Mouse (Mus musculus) heart, embryonic 13.5 days (tissue): ENCODE results near the gene Pde6d. TPM values are rescaled to one million over a fixed set of nuclear protein-coding genes. Genes with fewer than 3 reads are reported as not detected.
A peak's percentile ranks its signal among the peaks of the same experiment; 100 is the strongest.
"Not testable (repeated sequence)": the region's sequence is repeated elsewhere in the genome, so short reads cannot be mapped to it uniquely, and the experiment has no call there.

Experiments
- ATAC-seq: fragments of 200-750 bp; cut with Nextera tagmentation; 2 replicates; pipeline ENCODE4 v1.8.0; 2017; ENCODE audit warnings: moderate TSS enrichment; ENCODE audit not compliant: insufficient number of reproducible peaks, low FRiP score, low TSS enrichment; ENCODE audit errors: extremely low read depth
- H3K27ac ChIP-seq: fragments of 300-500 bp; sonication (generic); replicated peaks from 2 replicates; pipeline ENCODE4 v1.5.1; 2015; ENCODE audit warnings: moderate library complexity, mild to moderate bottlenecking, inconsistent platforms
- H3K27me3 ChIP-seq: fragments of 300-500 bp; sonication (generic); replicated peaks from 2 replicates; pipeline ENCODE4 v1.6.1; 2015; ENCODE audit warnings: mild to moderate bottlenecking, inconsistent platforms
- H3K36me3 ChIP-seq: fragments of 300-500 bp; sonication (generic); 2 replicates; pipeline ENCODE4 v1.6.1; 2015; ENCODE audit warnings: mild to moderate bottlenecking, inconsistent platforms
- H3K4me1 ChIP-seq: fragments of 300-500 bp; sonication (generic); 2 replicates; pipeline ENCODE4 v1.6.1; 2015; ENCODE audit warnings: inconsistent platforms
- H3K4me2 ChIP-seq: fragments of 300-500 bp; sonication (generic); 2 replicates; pipeline ENCODE4 v1.6.1; 2015; ENCODE audit warnings: inconsistent platforms, mild to moderate bottlenecking, moderate library complexity
- H3K4me3 ChIP-seq: fragments of 300-500 bp; sonication (generic); 2 replicates; pipeline ENCODE4 v1.5.1; 2015; ENCODE audit warnings: moderate library complexity, mild to moderate bottlenecking, inconsistent platforms
- H3K9ac ChIP-seq: fragments of 300-500 bp; sonication (generic); 2 replicates; pipeline ENCODE4 v1.6.1; 2015; ENCODE audit warnings: inconsistent platforms, mild to moderate bottlenecking, moderate library complexity
- H3K9me3 ChIP-seq: fragments of 300-500 bp; sonication (generic); 2 replicates; pipeline ENCODE4 v1.6.1; 2016; ENCODE audit warnings: inconsistent platforms
- WGBS: fragments of 180-500 bp; shearing (Covaris S2); methylation state at CpG from one replicate; pipeline ENCODE4 v1.1.7; 2015; ENCODE audit warnings: mixed read lengths; 5-methylcytosine and 5-hydroxymethylcytosine counted together
- polyA plus RNA-seq: library from polyadenylated mRNA; unstranded; fragments of >200 nt; fragmentation: Nextera tagmentation; extraction: Ambion mirVana; gene quantifications from 2 replicates; pipeline ENCODE4 v1.2.1, GENCODE M21; 2015

The Pde6d gene
- polyA plus RNA-seq, 1 experiment from 2014 or later, result 60.4 TPM

- peak; percentile 71 for ATAC-seq
- WGBS, result 3% methylated on average over 53 of the region's 53 CpGs
These were observed 57.6 kb downstream of the Pde6d start for GRCm38 (mm10) chr1:86524619-86525498.

GRCm38 (mm10) chr1:86523776-86524618 is 58.4 kb downstream of the Pde6d start:
- peak overlapping the region; percentile 100 for H3K27ac ChIP-seq
- no peaks in the 10 kb centered on the region for H3K9me3 ChIP-seq
- H3K4me1 ChIP-seq, result peaks cover 32% of the 10 kb centered on the region
- H3K4me3 ChIP-seq, result peak overlapping the region; percentile 99
- peak overlapping the region; percentile 79 for H3K9ac ChIP-seq
- H3K27me3 ChIP-seq, result no peaks in the 10 kb centered on the region
- H3K36me3 ChIP-seq, result peaks cover 5% of the 10 kb centered on the region
- 78% methylated on average over 8 of the region's 8 CpGs for WGBS
- peak overlapping the region; percentile 94 for H3K4me2 ChIP-seq
- no peak for ATAC-seq

More at GRCm38 (mm10) chr1:86524619-86525498, 57.6 kb downstream of the Pde6d start:
- Histone ChIP-seq H3K4me3 (peak overlapping the region; percentile 99), H3K4me1 (peaks cover 40% of the 10 kb centered on the region), H3K9ac (peak overlapping the region; percentile 94), H3K27me3 (no peaks in the 10 kb centered on the region), H3K36me3 (peaks cover 13% of the 10 kb centered on the region), H3K4me2 (peak overlapping the region; percentile 94), H3K27ac (peak overlapping the region; percentile 100), H3K9me3 (no peaks in the 10 kb centered on the region)

GRCm38 (mm10) chr1:86522286-86522871 is 60.0 kb downstream of the Pde6d start:
- Histone ChIP-seq H3K27me3 (no peaks in the 10 kb centered on the region), H3K9ac (peak overlapping the region; percentile 67), H3K36me3 (no peaks in the 10 kb centered on the region), H3K4me3 (no peak overlapping the region), H3K27ac (peak overlapping the region; percentile 75), H3K4me1 (peaks cover 27% of the 10 kb centered on the region), H3K9me3 (no peaks in the 10 kb centered on the region), H3K4me2 (no peak overlapping the region)
- 51% methylated on average over 7 of the region's 7 CpGs for whole genome bisulfite sequencing
- ATAC-seq, result no peak

GRCm38 (mm10) chr1:86520361-86520760 is 62.1 kb downstream of the Pde6d start:
- no peaks in the 10 kb centered on the region for H3K9me3 ChIP-seq
- no peak overlapping the region for H3K4me3 ChIP-seq
- no peak overlapping the region for H3K27ac ChIP-seq
- H3K27me3 ChIP-seq, result no peaks in the 10 kb centered on the region
- H3K4me2 ChIP-seq, result no peak overlapping the region
- H3K9ac ChIP-seq, result no peak overlapping the region
- peaks cover 27% of the 10 kb centered on the region for H3K4me1 ChIP-seq
- H3K36me3 ChIP-seq, result no peaks in the 10 kb centered on the region
- 28% methylated on average over 7 of the region's 7 CpGs for WGBS
- ATAC-seq, result no peak

- no peak for ATAC-seq
- Histone ChIP-seq H3K4me2 (no peak overlapping the region), H3K27ac (no peak overlapping the region), H3K36me3 (no peaks in the 10 kb centered on the region), H3K27me3 (no peaks in the 10 kb centered on the region), H3K9me3 (no peaks in the 10 kb centered on the region), H3K4me3 (no peak overlapping the region), H3K4me1 (peaks cover 5% of the 10 kb centered on the region), H3K9ac (no peak overlapping the region)
- WGBS, result 73% methylated on average over 3 of the region's 3 CpGs
These were observed 65.4 kb downstream of the Pde6d start for GRCm38 (mm10) chr1:86517076-86517475.

- 68% methylated on average over 6 of the region's 6 CpGs for WGBS
- H3K4me1 ChIP-seq, result 0 out of 2 replicates have a peak, but pooled peaks cover 7% of the 10 kb centered on the region
- H3K27ac ChIP-seq, result no peak overlapping the region
- no peak for ATAC-seq
- no peak overlapping the region for H3K4me2 ChIP-seq
- H3K9ac ChIP-seq, result no peak overlapping the region
- H3K4me3 ChIP-seq, result no peak overlapping the region
- no peaks in the 10 kb centered on the region for H3K27me3 ChIP-seq
- H3K36me3 ChIP-seq, result no peaks in the 10 kb centered on the region
- no peaks in the 10 kb centered on the region for H3K9me3 ChIP-seq
These were observed 66.6 kb downstream of the Pde6d start for GRCm38 (mm10) chr1:86515715-86516410.

GRCm38 (mm10) chr1:86513031-86513430 is 69.4 kb downstream of the Pde6d start:
- H3K27me3 ChIP-seq, ATAC-seq, H3K4me3 ChIP-seq, H3K9me3 ChIP-seq, H3K27ac ChIP-seq, H3K9ac ChIP-seq, H3K4me2 ChIP-seq, H3K36me3 ChIP-seq: not testable (repeated sequence)
- WGBS, result 56% methylated on average over 1 of the region's 1 CpGs
- peaks cover 13% of the 10 kb centered on the region for H3K4me1 ChIP-seq

GRCm38 (mm10) chr1:86512154-86512720 is 70.2 kb downstream of the Pde6d start:
- no peak overlapping the region for H3K4me3 ChIP-seq
- no peaks in the 10 kb centered on the region for H3K36me3 ChIP-seq
- H3K4me2 ChIP-seq, result no peak overlapping the region
- WGBS, result 90% methylated on average over 4 of the region's 4 CpGs
- H3K27ac ChIP-seq, result no peak overlapping the region
- H3K9me3 ChIP-seq, result no peaks in the 10 kb centered on the region
- no peak overlapping the region for H3K9ac ChIP-seq
- no peak for ATAC-seq
- H3K27me3 ChIP-seq, result no peaks in the 10 kb centered on the region
- peaks cover 13% of the 10 kb centered on the region for H3K4me1 ChIP-seq

- H3K36me3 ChIP-seq, result no peaks in the 10 kb centered on the region
- H3K4me1 ChIP-seq, result peaks cover 19% of the 10 kb centered on the region
- no peak overlapping the region for H3K27ac ChIP-seq
- no peak overlapping the region for H3K4me2 ChIP-seq
- H3K4me3 ChIP-seq, result no peak overlapping the region
- H3K9ac ChIP-seq, result peak overlapping the region; percentile 54
- H3K9me3 ChIP-seq, result no peaks in the 10 kb centered on the region
- 62% methylated on average over 9 of the region's 9 CpGs for WGBS
- no peaks in the 10 kb centered on the region for H3K27me3 ChIP-seq
- no peak for ATAC-seq
These were observed 71.6 kb downstream of the Pde6d start for GRCm38 (mm10) chr1:86510676-86511441.

- Histone ChIP-seq H3K9me3 (no peaks in the 10 kb centered on the region), H3K4me2 (no peak overlapping the region), H3K4me3 (no peak overlapping the region), H3K36me3 (no peaks in the 10 kb centered on the region), H3K27ac (no peak overlapping the region), H3K4me1 (peaks cover 24% of the 10 kb centered on the region), H3K27me3 (no peaks in the 10 kb centered on the region), H3K9ac (no peak overlapping the region)
- 93% methylated on average over 1 of the region's 1 CpGs for WGBS
- no peak for ATAC-seq
These were observed 72.2 kb downstream of the Pde6d start for GRCm38 (mm10) chr1:86510266-86510665.
